Mouse (Mus musculus) liver, adult 2 months (tissue): ENCODE measurements around the gene Tbcb. TPM values are rescaled to one million over a fixed set of nuclear protein-coding genes. Genes with fewer than 3 reads are reported as not detected.
"Not testable (repeated sequence)": the region's sequence is repeated elsewhere in the genome, so short reads cannot be mapped to it uniquely, and the experiment has no call there.

Experiments
- DNase-seq: peaks from one replicate; pipeline ENCODE4 v3.0.0-alpha.2; 2011; ENCODE audit warnings: low read depth, low spot score; ENCODE audit errors: extremely low read depth
- H3K27ac ChIP-seq: fragments of 200-500 bp; replicated peaks from 2 replicates; pipeline ENCODE4 v1.5.1; 2012; ENCODE audit warnings: low read depth, mild to moderate bottlenecking, control low read depth, inconsistent platforms, low read length; ENCODE audit not compliant: insufficient read depth
- H3K27me3 ChIP-seq: fragments of 200-500 bp; 2 replicates; pipeline ENCODE4 v1.6.1; 2012; ENCODE audit warnings: mild to moderate bottlenecking, moderate library complexity, low read length, inconsistent platforms; ENCODE audit not compliant: control insufficient read depth, insufficient read depth
- H3K36me3 ChIP-seq: fragments of 200-500 bp; 2 replicates; pipeline ENCODE4 v1.6.1; 2012; ENCODE audit warnings: low read length, inconsistent platforms; ENCODE audit not compliant: control insufficient read depth, insufficient read depth
- H3K4me1 ChIP-seq: fragments of 200-500 bp; 2 replicates; pipeline ENCODE4 v1.6.1; 2011; ENCODE audit warnings: low read length; ENCODE audit not compliant: control insufficient read depth, insufficient read depth
- H3K4me3 ChIP-seq: fragments of 200-500 bp; 2 replicates; pipeline ENCODE4 v1.5.1; 2011; ENCODE audit warnings: low read depth, mild to moderate bottlenecking, control low read depth, low read length, moderate library complexity; ENCODE audit not compliant: insufficient read depth
- H3K79me2 ChIP-seq: fragments of 200-500 bp; 2 replicates; pipeline ENCODE4 v1.6.1; 2012; ENCODE audit warnings: inconsistent platforms, mild to moderate bottlenecking, low read length, moderate library complexity; ENCODE audit not compliant: control insufficient read depth, insufficient read depth
- H3K9ac ChIP-seq: fragments of 200-500 bp; 2 replicates; pipeline ENCODE4 v1.6.1; 2012; ENCODE audit warnings: low read depth, mild to moderate bottlenecking, control low read depth, inconsistent platforms, low read length
- CTCF ChIP-seq: fragments of 200-500 bp; IDR thresholded peaks from 2 replicates; pipeline ENCODE4 v1.5.1; 2011; ENCODE audit warnings: low read depth, low read length, control low read depth
- POLR2A ChIP-seq: fragments of 200-500 bp; IDR thresholded peaks from 2 replicates; pipeline ENCODE4 v1.6.1; 2011; ENCODE audit warnings: low read length, control low read depth; ENCODE audit not compliant: insufficient read depth; ENCODE audit errors: extremely low read depth
- WGBS: fragments of 180-500 bp; shearing (Covaris S2); methylation state at CpG from one replicate; pipeline ENCODE4 v1.1.7; 2018; 5-methylcytosine and 5-hydroxymethylcytosine counted together
- polyA plus RNA-seq: library from polyadenylated mRNA; depleted of rRNA; stranded (reverse); fragments of >200 nt; gene quantifications from 2 replicates; pipeline ENCODE4 v1.2.3, GENCODE M21; 2012
- total RNA-seq: library from RNA; depleted of rRNA; stranded (reverse); fragments of >200 nt; gene quantifications from 2 replicates; pipeline ENCODE4 v1.2.3, GENCODE M21; 2014

Tbcb gene
- total and polyA plus RNA-seq, 2 experiments = 22.1 to 32.3 TPM

DNA sequence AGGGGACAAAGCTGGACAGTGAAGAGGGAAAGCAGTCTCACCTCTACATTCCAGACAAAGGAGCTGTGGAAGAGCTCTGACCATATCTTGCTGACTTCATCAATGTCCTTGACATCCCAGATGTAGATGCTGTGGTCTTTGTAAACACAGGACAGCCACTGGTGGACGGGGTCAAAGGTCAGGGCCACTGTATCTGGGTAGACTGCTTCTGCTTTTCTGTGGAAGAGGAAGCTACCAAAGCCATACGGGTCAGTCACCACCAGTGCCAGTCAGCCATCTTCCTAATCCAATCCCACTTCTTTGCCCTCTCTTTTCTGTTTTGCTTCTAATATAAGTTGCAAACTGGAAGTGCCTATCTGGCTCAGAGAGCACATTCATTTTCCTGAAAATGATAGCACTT, 33.0 kb upstream of the Tbcb start:
- H3K36me3 ChIP-seq = no peaks in the 10 kb centered on the region
- TF ChIP-seq POLR2A (no peak), CTCF (no peak)
- no peak overlapping the region for H3K4me3 ChIP-seq
- H3K27me3 ChIP-seq = no peaks in the 10 kb centered on the region
- H3K9ac ChIP-seq = no peak overlapping the region
- no peaks in the 10 kb centered on the region for H3K4me1 ChIP-seq
- no peaks in the 10 kb centered on the region for H3K79me2 ChIP-seq
- WGBS = 40% methylated on average over 2 of the region's 2 CpGs
- no peak overlapping the region for H3K27ac ChIP-seq
- DNase-seq = peak; percentile 13

DNA sequence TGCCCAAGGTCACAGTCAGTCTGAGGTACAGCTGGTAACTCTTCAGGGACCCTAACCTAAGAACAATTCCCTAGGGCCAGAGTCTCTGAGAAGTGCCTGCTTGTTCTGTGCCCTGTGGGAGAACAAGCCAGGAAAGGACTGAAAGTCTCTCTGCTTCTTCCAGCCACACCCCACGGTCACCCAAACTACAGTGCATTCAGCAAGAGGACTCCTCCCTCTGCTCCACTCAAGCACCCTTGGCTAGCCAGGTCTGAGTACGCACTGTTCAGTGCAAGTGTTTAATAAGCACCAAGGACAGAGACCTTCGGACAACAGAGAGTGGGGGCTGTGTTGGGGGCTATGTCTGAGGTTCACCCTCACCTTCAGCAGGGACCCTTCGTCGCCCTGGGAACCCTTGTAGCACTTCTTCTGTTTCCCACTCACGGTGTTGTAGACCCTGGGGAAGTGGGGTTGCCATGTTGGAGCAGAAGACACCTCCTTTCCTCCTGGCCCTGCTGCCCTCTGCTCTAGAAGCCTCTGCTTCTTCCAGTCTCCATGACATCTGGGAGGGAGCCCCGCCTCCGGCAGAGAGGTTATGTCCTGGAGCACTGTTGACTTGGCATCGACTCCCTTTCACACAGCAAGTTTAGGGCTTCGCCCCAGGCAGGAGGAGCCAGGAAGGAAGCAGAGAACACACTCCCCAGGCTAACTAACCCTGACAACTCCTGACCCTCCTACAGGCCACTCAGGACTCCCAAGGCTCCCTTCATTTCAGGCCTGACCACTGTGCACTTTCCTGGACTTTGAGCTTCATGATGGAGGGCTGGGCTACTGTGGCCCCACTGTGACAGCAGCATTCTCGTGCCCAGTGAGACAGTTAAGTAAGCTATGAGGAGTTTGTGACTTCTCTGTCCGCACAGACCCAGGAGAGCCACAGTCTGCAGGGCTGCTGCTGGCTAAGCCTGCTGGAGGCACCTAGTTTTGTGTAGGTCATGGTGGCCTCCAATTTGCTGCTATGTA, 20.2 kb upstream of the Tbcb start:
- peak; percentile 61 for DNase-seq
- 50% methylated on average over 12 of the region's 12 CpGs for WGBS
- Histone ChIP-seq H3K27me3 (no peaks in the 10 kb centered on the region), H3K4me1 (peaks cover 5% of the 10 kb centered on the region), H3K9ac (no peak overlapping the region), H3K27ac (peak overlapping the region; percentile 1; the same call in 1 of the 2 replicates), H3K79me2 (no peaks in the 10 kb centered on the region), H3K36me3 (no peaks in the 10 kb centered on the region), H3K4me3 (no peak overlapping the region)
- TF ChIP-seq CTCF = no peak

DNA sequence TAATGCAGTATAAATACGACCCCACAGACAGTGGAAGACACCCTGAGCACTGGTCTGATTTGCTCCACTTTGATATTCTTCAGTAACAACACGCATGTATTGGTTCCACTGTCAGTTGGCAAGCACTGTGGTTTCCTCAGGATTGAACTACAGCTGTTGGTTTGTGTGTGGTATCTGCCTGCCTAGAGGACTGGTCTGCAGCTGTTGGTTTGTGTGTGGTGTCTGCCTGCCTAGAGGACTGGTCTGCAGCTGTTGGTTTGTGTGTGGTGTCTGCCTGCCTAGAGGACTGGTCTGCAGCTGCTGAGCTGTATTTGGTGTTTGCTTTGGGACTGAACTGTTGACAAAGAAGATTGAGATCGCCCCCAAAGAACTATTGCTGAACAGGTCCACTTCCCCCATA, 5.3 kb upstream of the Tbcb start:
- 81% methylated on average over 3 of the region's 3 CpGs for WGBS
- not testable (repeated sequence) for H3K9ac ChIP-seq, H3K4me3 ChIP-seq, H3K79me2 ChIP-seq, DNase-seq, H3K27ac ChIP-seq, H3K27me3 ChIP-seq, H3K36me3 ChIP-seq
- peaks cover 13% of the 10 kb centered on the region for H3K4me1 ChIP-seq

DNA sequence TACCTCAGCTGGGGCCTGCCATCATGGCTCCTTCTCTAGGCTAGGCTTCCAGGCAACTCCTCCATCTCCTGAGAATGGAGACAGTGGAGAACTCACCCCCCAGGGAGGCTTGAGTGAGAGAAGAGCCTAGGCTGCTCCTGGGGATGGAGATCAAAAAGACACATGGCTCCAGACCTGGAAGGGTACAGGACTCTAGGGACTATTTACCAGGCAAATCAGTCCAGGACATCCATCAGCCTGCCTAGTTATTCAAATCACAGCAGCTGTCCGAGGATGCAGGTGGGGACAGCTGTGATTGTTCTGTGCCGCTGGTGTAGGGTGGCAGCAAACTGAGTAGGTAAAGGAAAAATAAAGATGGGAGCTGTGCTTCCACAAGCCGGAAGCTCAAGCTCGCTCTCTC, 3.6 kb upstream of the Tbcb start, which contains the start of gene Ovol3:
Gene Ovol3 (minus strand): TSS at position 101 of the 400 bp plus-strand sequence.
- TF ChIP-seq POLR2A = no peak
- TF ChIP-seq CTCF = no peak
- WGBS = 90% methylated on average over 4 of the region's 4 CpGs
- Histone ChIP-seq H3K27me3 (no peaks in the 10 kb centered on the region), H3K4me3 (no peak within 1 kb of the TSS), H3K27ac (peak within 1 kb of the TSS; percentile 37), H3K79me2 (no peaks in the 10 kb centered on the region), H3K36me3 (no peaks in the 10 kb centered on the region), H3K9ac (no peak within 1 kb of the TSS), H3K4me1 (peaks cover 13% of the 10 kb centered on the region)
- no peak for DNase-seq

DNA sequence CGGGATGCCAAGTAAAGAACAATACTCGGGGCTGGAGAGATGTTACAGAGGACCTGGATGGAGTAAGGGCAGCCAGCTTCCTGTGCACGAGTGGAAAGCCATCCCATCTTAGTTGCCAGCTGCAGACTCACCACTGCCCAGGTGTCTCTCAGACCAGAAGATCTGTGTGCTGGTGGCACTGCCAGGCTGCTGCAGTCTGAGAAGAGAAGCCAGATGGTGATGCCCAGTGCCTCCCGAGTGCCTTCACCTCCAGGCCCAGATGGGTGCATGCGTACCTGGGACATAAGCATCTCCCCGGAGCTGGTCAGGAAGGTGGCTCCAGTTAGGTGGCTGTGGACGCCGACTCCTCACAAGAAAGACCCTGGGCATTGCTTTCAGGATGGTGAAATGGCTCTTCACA, 3.0 kb upstream of the Tbcb start:
- Histone ChIP-seq H3K9ac (no peak overlapping the region), H3K27ac (peak overlapping the region; percentile 37), H3K4me1 (peaks cover 13% of the 10 kb centered on the region), H3K4me3 (no peak overlapping the region), H3K27me3 (no peaks in the 10 kb centered on the region), H3K36me3 (no peaks in the 10 kb centered on the region), H3K79me2 (no peaks in the 10 kb centered on the region)
- 83% methylated on average over 8 of the region's 8 CpGs for WGBS
- no peak for DNase-seq
- no peak for TF ChIP-seq POLR2A
- no peak for TF ChIP-seq CTCF

DNA sequence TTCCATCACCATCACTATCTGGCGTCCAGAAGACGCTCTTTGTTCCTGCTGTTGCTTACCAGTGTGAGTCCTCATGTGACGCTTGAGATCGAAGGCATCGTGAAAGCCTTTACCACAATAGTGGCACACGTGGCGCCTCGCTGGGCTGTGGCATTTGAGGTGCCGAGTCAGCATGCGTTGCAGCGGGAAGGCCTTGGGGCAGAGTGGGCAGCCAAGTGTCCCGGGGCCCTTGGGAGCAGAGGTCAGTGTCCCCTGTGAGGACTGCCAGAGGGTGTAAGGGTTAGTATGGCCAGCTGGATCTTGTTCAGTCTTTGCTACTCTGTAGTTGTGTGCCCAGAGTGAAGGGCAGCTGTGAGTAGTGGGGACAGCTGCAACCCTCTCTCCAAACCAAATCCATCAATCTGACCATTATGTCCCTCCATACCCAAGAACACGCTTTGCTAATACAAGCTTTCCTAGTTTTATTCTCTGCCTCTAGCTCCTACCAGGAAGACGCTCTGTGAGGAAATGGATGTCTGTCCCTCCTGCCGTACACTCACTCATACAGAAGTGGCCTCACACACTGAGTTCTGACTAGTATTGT, 2.3 kb upstream of the Tbcb start:
- TF ChIP-seq CTCF (no peak), POLR2A (no peak)
- H3K4me1 ChIP-seq = peaks cover 13% of the 10 kb centered on the region
- no peaks in the 10 kb centered on the region for H3K27me3 ChIP-seq
- peak overlapping the region; percentile 78 for H3K27ac ChIP-seq
- 29% methylated on average over 15 of the region's 15 CpGs for WGBS
- H3K9ac ChIP-seq = no peak overlapping the region
- no peak overlapping the region for H3K4me3 ChIP-seq
- no peaks in the 10 kb centered on the region for H3K36me3 ChIP-seq
- peak; percentile 97 for DNase-seq
- H3K79me2 ChIP-seq = no peaks in the 10 kb centered on the region
